Mouse (Mus musculus) lung, postnatal 14 days (tissue): ENCODE results near the gene Cox5b.

Source experiments
- DNase-seq: peaks from one replicate; pipeline ENCODE4 v3.0.0; 2021

Cox5b gene

DNA sequence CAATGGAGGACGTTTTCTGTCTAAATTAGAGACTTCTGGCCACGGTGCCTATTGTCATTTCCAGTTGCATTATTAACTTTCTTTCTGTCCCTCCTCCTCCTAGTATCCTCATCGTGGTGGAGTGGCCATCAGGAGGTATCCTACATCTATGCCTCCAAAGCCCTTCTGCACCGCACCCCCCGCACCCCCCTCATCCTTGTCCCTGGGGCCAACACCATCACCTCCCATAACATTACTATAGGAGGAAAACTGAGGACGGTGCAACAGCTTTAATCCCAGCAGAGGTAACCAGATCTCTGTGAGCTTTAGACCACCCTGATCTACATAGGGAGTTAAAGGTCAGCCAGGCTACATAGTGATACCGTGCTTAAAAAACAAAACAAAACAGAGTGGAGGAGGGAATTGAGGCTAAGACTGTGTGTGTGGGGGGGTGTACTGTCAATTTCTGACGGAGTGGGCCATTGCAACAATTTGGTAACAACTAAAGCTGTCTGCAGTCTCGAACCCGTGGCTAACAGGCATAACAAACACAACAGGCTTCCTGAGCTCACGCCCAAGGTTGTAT lies 496 bp upstream of the Cox5b start:
- no peak for DNase-seq

DNA sequence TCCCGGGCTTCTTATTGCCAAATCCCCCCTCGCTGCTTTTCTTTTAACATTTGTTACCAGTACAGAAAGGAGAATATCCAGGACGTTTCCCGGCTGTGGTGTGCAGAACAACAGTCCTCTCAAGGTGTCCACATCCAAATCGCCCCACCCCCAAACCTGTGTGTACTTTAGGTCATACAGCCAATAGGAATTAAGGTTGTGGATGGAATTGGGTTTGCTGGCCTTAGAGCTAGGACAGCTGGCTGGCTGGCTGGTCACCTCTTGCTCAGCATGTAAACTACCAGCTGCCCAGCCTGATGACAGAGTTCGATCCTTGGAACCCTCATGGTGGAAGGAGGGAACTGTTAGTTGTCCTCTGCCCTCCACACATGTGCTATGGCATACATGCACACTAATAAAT lies 3.6 kb downstream of the Cox5b start:
- DNase-seq = no peak

DNA sequence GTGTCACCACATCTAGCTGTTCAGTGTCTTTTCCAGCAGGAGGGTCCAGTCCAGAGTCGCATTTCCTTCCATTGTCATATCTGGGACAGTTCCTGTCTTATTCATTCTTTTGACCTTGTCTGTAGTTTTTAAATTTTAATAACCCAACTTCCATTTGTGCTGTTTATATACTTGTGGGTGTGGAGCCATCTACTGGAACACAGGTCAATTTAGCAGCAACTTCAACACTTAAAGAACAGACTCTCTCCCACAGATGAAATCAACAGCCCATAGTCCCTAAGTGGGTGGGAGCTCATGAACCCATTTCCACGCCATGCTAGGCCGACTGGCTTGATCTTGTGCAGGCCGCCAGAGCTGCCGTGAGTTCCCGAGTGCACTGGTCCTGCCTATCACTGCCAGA lies 5.2 kb downstream of the Cox5b start:
- no peak for DNase-seq

DNA sequence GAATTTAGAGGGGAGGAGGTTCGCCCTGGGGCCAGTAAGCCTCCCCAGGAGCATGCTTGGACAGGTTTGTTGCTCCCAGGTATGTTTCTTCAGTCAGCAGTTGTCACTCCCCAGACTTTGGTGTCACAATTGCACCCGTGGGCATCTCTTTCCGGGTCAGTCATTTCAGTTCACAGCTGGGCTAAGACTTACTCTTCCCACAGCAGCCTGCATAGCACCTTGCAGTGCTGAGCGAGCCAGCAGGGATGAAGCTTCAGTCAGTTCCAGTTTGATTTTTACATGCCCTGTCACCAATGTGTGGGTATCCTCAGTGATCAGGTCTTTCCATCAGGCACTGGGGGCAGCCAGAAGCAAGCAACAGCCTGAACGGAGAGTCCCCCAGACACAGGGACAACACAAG lies 5.8 kb downstream of the Cox5b start:
- DNase-seq = no peak

DNA sequence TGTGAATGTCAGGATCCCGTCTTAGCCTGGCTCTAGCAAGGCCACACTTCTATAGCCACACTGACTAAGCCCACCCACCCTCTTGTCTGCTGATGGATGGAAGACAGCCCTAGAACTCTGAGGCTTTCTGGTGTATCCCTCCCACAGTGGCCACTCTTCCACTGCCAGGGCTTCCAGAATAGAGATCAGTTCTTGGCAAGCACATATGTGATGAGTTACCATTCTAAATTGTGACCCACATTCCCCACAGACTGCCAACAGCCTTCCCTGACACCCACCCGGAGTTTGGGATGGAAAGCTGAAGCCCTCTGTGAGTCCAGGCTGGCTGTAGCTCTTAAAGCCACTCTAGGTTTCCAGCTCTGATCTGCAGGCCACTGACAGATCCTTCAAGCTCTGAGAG lies 15.9 kb downstream of the Cox5b start:
- no peak for DNase-seq

DNA sequence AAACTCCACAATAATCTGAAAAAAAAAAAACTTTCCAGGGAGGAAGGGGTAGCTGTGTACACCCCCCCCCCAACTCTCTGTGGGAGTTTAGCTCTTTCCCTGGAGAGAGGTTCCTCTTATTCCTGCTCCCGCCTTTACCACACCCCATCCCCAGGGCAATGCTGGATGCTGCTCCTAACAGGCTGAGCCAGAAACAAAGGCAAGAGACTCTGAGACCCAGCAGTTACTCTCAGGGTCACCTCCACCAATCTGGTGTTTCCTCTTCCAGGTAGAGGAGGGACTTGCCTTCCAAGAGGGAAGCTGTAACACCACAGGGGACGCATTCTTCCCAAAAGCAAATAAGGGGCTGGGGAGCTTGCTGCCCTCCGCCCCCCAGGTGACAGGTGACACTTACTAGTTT lies 16.5 kb downstream of the Cox5b start:
- DNase-seq = no peak

DNA sequence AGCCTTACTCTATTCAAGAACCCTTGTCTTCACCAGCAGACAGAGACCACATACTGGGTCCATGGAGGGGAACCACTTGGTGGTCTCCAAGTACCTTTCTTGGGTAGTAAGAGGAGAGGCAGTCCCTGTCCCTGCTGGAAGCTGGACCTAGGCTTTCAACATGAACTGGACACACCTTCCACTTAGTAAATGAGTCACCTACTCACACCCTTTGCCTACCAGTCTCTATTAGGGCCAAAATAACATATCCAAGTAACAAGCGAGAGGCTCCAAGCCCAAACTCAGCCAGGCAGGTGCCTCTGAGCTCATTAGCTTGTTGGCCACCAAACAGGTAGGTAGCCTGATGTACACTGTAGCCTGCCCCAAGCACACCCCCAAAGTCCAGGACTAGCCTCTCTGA lies 17.4 kb downstream of the Cox5b start:
- DNase-seq = no peak

DNA sequence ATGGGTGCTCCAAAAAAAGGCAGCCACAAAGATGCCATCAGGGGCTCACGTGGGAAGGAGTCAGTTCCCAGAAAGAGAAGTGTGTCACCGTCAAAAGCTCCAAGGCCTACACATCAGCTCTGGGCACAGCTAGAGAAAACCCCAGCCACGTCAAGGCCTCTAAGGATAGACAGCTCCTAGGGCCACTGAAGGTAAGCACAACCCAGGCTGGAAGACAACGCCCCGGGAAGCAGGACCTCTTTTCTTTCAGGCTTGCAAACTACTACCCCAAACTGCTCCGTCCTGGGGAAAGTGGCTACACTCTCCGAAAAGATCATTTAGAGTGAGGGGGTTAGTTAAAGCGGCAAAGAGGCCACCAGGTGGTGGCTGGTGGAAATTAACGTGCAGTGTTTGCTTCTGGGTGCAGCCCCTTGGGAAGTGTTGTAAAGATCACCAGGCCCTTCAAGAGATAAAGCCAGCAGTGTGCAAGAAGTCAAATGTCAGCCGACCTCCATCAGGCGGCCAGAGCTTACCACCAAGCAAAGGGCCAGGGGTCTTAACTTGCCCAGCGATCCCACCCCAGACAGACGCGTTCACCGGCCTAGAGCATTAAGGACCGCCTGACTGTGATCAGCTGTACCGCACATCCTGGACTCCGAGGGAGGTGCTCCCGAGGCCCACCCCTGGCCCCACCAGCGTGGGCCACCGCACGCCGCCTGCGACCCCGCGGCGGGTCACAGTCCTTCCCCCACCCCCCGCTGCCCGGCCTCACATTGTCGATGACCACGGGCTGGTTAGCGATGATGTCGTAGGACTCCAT lies 18.0 kb downstream of the Cox5b start:
- peak; percentile 30 for DNase-seq

DNA sequence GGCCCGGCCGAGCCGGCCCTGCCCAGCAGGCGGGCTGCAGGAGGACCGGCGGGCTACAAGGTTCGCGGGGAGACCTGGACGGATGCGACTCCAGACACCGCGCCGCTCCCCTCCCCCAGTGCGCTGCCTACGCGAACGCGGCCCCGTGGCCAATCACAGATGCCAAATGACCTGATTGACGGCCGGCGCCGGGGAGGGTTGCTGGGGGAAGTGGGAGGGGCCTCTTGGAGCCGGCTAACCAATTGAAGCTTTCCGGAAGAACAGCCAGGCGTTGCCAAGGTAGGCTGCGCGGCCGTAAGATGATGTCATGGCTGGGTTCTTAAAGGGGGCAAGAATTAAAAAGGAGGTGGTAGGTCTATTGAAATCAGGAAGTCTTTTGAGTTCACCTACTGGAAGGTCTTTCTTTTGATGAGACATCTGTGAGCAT lies 18.6 kb downstream of the Cox5b start, which contains the start of gene 4933424G06Rik:
Gene 4933424G06Rik, plus strand, starts transcription at position 296 of the 427 bp plus-strand sequence.
- peak; percentile 99 for DNase-seq

DNA sequence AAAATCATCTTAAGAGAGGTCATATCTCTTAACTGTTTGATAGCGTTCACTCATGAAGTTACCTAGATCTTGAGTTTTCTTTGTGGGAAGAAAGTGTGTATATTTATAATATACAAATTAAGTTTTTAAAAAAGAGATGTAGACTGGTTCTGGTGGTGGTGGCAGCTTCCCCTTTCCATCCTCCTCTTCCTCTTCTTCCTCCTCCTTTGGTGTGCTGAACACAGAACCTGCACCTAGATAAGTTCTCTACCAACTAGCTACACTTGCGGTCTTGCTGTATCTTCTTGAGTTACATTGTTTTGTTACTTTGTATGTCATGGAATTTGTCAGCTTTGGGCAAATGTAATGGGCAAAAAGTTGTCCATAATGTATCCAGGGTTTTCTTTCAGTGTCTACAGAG lies 19.9 kb downstream of the Cox5b start:
- no peak for DNase-seq

DNA sequence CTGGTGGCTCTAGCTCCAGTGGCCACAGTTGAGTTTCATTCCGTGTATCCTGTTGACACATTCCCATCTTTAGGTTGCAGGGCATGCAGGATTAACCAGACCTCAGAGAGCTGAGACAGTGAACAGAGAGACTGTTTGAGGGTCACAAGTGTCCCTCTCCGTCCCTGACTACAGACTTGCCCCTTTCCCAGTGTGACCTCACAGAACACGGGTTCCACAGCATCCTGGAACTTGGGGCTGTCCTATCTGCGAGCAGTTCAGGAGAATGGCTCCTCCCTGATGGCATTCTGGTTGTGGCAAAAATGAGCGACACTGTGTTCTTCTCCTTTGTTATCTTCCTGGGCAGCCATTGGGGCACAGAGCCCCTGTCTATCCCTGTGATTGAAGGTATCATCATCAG lies 23.1 kb downstream of the Cox5b start, which contains the start of gene Actr1b:
Gene Actr1b, minus strand, starts transcription at position 112 of the 400 bp plus-strand sequence.
- no peak for DNase-seq

DNA sequence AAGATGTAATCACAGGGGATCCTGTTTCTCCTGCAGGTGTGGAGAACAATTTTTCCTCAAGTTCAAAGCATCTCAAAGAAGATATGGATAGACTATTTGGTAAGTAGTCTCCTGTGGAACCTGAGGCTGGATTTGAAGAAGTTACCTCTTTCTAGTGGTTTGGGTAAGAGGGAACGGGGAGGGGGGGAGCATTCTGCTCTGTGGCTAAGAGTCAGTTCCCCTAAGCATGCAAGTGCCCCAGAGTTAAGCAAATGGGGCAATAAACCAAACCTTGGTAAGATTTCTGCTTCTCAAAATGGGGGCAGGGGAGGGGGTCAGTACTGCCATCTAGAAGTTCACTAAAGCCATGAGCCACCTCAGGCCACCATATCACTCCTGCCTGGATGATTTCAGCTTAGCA lies 27.5 kb downstream of the Cox5b start:
- DNase-seq = no peak

DNA sequence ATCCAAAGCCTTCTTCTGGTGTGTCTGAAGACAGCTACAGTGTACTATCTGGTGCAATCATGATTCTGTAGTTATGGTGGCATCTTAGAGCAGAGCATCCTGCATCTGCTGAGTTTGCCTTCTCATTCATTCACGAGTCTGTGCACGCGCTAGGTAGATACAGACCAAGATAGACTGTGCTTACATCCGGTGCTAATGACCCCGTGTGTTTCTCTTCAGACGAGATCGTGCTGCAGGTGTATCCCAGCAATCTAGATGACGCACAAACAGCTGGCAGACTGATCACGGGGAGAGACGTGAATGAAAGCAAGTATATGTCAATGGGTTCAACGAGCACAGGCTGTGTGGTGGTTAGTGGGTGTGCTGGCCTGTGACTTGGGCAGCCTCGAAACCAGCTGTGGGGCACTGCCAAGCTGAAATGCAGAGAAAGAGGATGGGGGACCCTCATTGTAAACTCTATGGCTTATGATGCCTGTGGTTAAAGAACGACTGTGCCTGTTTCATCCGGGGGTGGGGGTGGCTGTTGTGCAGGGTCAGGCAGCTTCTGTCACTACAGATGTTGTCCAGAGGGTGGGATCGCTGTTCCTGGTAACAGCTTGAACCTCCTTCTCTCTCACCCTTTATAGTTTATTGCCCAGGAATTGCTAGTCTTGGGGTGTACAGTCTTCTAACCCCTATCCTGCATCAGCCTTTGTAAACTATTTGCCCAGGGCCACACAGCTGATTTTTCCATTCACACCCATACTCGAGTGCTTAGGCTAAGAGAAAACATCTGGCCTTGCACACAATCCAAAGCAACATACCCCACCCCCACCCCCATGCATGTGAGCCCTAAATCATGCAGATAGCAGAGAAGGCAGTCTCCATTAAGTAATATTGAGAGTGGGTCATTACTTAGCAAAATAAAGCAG lies 32.2 kb downstream of the Cox5b start:
- DNase-seq = no peak

DNA sequence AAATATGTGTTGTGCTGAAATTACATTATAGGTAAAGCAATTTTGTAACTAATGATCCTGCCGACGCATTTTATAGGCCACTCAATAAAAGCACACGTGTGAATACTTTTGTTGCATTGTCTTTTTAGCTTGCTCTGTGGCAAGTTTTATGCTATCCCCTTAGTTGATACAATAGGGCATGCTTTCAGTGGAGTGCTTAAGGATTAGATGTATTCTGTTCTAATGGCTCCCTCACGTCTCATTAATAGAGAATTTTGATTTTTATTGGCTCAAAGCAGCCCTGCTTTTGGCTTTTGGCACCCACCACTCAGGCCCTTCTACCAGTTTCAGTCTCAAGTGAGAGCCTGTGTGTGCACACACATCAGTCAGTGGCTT lies 32.8 kb downstream of the Cox5b start:
- DNase-seq = no peak

DNA sequence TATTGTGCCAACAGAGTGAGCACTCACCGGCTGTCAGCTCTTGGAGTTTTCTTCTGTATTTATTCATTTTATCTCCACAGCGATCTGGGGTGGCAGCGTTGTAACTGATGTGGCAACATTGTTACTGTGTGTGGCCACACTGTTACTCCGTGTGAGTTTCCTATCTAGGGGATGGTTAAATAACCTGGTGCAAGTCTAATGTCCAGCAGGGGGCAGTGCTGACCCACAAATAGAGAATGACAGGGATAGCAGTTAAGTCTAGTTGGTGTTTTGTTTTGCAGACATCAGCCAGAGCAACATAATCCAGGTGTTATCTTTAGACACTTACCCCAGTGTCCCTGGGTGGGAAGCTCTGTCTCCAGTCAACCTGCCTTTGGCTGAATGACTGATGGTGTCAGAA lies 46.1 kb downstream of the Cox5b start:
- peak; percentile 90 for DNase-seq

DNA sequence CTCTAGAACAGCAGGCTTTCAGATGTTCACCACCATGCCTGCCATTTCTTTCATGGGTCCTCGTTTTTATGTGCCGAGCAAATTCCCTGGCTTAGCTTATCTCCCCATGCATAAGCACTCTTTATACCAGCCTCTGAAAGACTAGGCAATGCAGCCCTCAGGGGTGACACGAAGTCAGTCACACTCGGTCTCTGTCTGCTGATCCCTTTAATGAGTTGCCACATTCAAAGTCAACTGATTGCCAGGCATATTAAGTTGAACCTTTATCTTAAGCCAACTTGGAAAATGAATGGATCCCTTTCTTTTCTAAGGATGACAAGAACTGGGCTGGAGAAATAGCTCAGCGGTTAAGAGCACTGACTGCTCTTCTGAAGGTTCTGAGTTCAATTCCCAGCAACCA lies 48.0 kb downstream of the Cox5b start:
- DNase-seq = no peak

DNA sequence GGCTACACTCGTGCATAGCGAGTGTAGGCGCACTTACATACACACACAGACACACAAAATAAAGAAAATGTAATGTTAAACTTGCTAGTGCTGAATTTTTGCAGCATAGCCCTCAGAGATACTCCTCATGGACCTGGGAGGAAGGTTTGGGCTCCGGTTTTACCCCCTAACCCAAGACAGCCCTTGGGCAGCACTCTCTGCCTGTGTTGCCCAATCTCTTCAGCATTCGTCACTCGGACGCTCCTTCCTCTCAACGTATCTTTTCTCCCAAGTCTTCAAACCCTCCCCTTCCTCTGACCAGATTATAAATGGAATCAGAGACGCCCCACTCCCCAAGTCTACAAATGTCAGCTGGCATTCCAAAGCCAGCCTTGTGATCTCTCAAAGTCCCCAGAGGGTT lies 51.8 kb downstream of the Cox5b start:
- no peak for DNase-seq
